Mouse (Mus musculus) spleen, adult 2 months (tissue): ENCODE measurements around the gene Slc6a20a.

ENCODE experiments used
- CTCF ChIP-seq: fragments of 200-500 bp; IDR thresholded peaks from 2 replicates; pipeline ENCODE4 v1.5.1; 2011; ENCODE audit warnings: mild to moderate bottlenecking, inconsistent platforms; ENCODE audit not compliant: insufficient read depth, insufficient read length, insufficient replicate concordance; ENCODE audit errors: extremely low read depth
- POLR2A ChIP-seq: fragments of 200-500 bp; IDR thresholded peaks from 2 replicates; pipeline ENCODE4 v1.6.1; 2011; ENCODE audit warnings: low read depth, low read length, inconsistent platforms

DNA sequence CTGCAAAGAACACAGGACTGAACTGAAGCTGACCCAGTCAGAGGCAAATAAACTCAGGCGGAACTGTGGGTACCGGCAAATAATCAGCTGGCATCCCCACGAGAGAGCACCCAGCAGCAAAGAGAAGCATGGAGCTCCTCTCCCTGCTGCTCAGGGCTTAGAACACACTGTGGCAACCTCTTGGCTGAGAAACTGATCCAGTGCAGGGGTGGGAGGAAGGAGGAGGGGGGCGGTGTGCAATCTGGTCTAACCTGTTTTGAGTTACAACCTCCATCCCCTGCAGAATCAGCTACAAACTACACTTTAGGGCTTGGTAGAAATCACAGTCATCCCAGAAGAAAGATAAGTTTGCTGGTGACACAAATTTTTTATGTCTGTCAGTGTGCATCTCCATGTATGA, 27.3 kb downstream of the Slc6a20a start:
- TF ChIP-seq POLR2A (no peak), CTCF (no peak)
